Mouse (Mus musculus): ENCODE measurements around the gene Kbtbd3.
A peak's percentile ranks its signal among the peaks of the same experiment; 100 is the strongest.

Gene Kbtbd3

GRCm38 (mm10) chr9:4309351-4310085, at the start of gene Kbtbd3, which contains the start of gene Aasdhppt:
Gene Kbtbd3, plus strand, starts transcription at chr9:4309833.
Gene Aasdhppt, minus strand, starts transcription at chr9:4309471.
- peak; percentile 99 to 100 for DNase-seq (ENCODE audit: low spot score in 2 of 2)

- DNase-seq (ENCODE audit: low spot score in 2 of 2) = peak in 1 of 2 experiments; percentile 47
Measured at GRCm38 (mm10) chr9:4259841-4260745, 49.5 kb upstream of the Kbtbd3 start.

GRCm38 (mm10) chr9:4260746-4261090, 48.9 kb upstream of the Kbtbd3 start:
- no peak for DNase-seq (ENCODE audit: low spot score in 2 of 2)

- DNase-seq (ENCODE audit: low spot score in 2 of 2) = no peak
Measured at GRCm38 (mm10) chr9:4266881-4267280, 42.8 kb upstream of the Kbtbd3 start.

- DNase-seq (ENCODE audit: low spot score in 2 of 2) = no peak
Measured at GRCm38 (mm10) chr9:4283850-4284249, 25.8 kb upstream of the Kbtbd3 start.

GRCm38 (mm10) chr9:4300466-4300865, 9.2 kb upstream of the Kbtbd3 start:
- DNase-seq (ENCODE audit: low spot score in 2 of 2) = no peak

- DNase-seq (ENCODE audit: low spot score in 2 of 2) = no peak
Measured at GRCm38 (mm10) chr9:4304867-4305266, 4.8 kb upstream of the Kbtbd3 start.

GRCm38 (mm10) chr9:4308628-4309350, 844 bp upstream of the Kbtbd3 start:
- no peak for DNase-seq (ENCODE audit: low spot score in 2 of 2)

- no peak for DNase-seq (ENCODE audit: low spot score in 2 of 2)
Measured at GRCm38 (mm10) chr9:4310706-4311105, 1.1 kb downstream of the Kbtbd3 start.

- DNase-seq (ENCODE audit: low spot score in 2 of 2) = no peak
Measured at GRCm38 (mm10) chr9:4311162-4311561, 1.5 kb downstream of the Kbtbd3 start.

GRCm38 (mm10) chr9:4313946-4314345, 4.3 kb downstream of the Kbtbd3 start:
- no peak for DNase-seq (ENCODE audit: low spot score in 2 of 2)

- no peak for DNase-seq (ENCODE audit: low spot score in 2 of 2)
Measured at GRCm38 (mm10) chr9:4315746-4316145, 6.1 kb downstream of the Kbtbd3 start.

- DNase-seq (ENCODE audit: low spot score in 2 of 2) = no peak
Measured at GRCm38 (mm10) chr9:4318939-4319721, 9.5 kb downstream of the Kbtbd3 start.

- DNase-seq (ENCODE audit: low spot score in 2 of 2) = no peak
Measured at GRCm38 (mm10) chr9:4353163-4353562, 43.5 kb downstream of the Kbtbd3 start.

GRCm38 (mm10) chr9:4375828-4376639, 66.4 kb downstream of the Kbtbd3 start, which contains the start of gene Msantd4:
Gene Msantd4, plus strand, starts transcription at chr9:4376562.
- peak; percentile 99 to 100 for DNase-seq (ENCODE audit: low spot score in 2 of 2)

- no peak for DNase-seq (ENCODE audit: low spot score in 2 of 2)
Measured at GRCm38 (mm10) chr9:4376640-4377120, 67.0 kb downstream of the Kbtbd3 start.

All from right cerebral cortex, postnatal 10 days (tissue).